Mouse (Mus musculus): ENCODE measurements around the gene Hddc3.

GRCm38 (mm10) chr7:80372166-80372565 is 29.3 kb downstream of the Hddc3 start:
- TF ChIP-seq CTCF (IDR thresholded peaks at IDR 0.05; ENCODE audit: extremely low read depth, insufficient read depth, low read length) (no peak), POLR2A (IDR thresholded peaks at IDR 0.05; ENCODE audit: extremely low read depth, insufficient read depth, low read length) (no peak)

Data from cortical plate, adult 2 months (tissue).